Mouse (Mus musculus) naive thymus-derived CD4-positive, alpha-beta T cell, adult 5 months (primary cell): ENCODE measurements around the gene Tecrl. TPM values are rescaled to one million over a fixed set of nuclear protein-coding genes. Genes with fewer than 3 reads are reported as not detected.

Experiments used
- polyA plus RNA-seq: library from polyadenylated mRNA; unstranded; fragments of 100-300 nt; shearing (Covaris generic); gene quantifications from one replicate; pipeline ENCODE4 v1.2.1, GENCODE M21; 2017

Gene Tecrl
- polyA plus RNA-seq = 0.20 TPM

DNA sequence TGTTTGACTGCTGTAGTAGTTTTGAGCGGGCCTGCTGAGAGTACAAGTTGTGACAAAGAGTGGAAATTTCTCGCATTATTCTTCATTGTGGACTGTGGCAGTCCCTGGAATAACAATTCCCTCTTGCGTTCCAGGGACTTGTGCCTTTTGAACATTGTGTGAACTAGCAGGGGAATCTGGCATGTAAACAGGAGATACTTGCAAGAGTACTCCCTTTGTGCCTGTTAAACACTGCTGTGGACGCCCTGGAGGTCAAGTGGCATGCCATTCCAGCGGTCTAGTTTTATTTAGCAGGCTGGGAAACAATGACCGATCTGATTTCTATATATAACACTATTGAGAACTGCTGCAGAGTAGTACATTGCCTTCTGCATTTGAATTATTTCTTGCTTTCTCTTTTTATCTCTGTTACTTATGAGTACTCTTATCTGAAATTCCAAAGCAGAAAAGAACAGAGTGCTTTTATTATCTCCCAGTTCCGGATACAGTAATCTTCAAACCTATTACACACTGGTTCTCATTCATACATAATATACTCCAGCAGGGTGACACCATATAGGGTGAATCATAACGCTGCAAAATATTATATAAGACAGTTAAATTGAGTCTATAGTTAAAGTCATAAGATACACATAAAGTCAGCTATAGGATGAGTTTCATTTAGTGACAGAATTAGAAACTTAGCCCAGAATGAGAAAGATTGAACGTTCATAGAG lies at the start of gene Tecrl:
TSS of gene Tecrl (minus strand) at position 350 of the 716 bp plus-strand sequence.

